Mouse (Mus musculus): ENCODE data around the gene 5430403G16Rik.
"Not testable (repeated sequence)": the region's sequence is repeated elsewhere in the genome, so short reads cannot be mapped to it uniquely, and the experiment has no call there.

The 5430403G16Rik gene

GRCm38 (mm10) chr5:109690537-109691201 is at the start of gene 5430403G16Rik:
Gene 5430403G16Rik, minus strand, starts transcription at chr5:109691041.
- in situ Hi-C loops (cut with MseI, MboI), result not testable (repeated sequence)

- in situ Hi-C loops (cut with MseI, MboI), result not testable (repeated sequence)
Observed at GRCm38 (mm10) chr5:109717341-109717740, 26.5 kb upstream of the 5430403G16Rik start.

GRCm38 (mm10) chr5:109691205-109691965 is 544 bp upstream of the 5430403G16Rik start:
- in situ Hi-C loops (cut with MseI, MboI), result not testable (repeated sequence)

- in situ Hi-C loops (cut with MseI, MboI), result no loop called here
Observed at GRCm38 (mm10) chr5:109682921-109683320, 7.9 kb downstream of the 5430403G16Rik start.

Data from mouse trophoblast stem cell (cell line).